Mouse (Mus musculus): ENCODE measurements around the gene Mtr. TPM values are rescaled to one million over a fixed set of nuclear protein-coding genes. Genes with fewer than 3 reads are reported as not detected.
A peak's percentile ranks its signal among the peaks of the same experiment; 100 is the strongest.

The Mtr gene
- polyA plus RNA-seq, 1 experiment from 2014 or later, result 3.2 TPM

DNA sequence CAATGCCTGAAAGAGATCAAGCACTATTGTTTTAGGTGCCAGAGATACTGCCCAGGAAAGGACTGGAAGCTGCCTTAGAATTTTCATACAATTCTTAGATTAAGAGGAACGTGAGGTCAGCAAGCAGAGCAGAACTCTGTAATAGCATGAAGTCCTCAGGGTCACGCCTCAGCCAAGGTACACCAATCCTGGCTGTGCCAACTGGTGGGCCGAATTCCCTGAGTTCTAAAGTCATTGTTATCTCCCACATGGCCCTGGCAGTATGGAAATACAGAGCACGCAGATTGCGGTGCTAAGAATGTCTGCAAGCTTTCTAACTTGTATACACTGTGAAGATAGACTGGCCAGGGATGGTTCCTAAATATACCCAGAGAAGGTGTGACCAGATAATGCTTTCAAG, 43.0 kb downstream of the Mtr start:
- peaks cover 2% of the 10 kb centered on the region for H3K36me3 ChIP-seq (ENCODE audit: control insufficient read depth, insufficient read depth, low read length)
- ATAC-seq, result no peak
- H3K27me3 ChIP-seq (ENCODE audit: control insufficient read depth, insufficient read depth, low read depth, low read length), result no peaks in the 10 kb centered on the region
- no peaks in the 10 kb centered on the region for H3K4me1 ChIP-seq (ENCODE audit: control insufficient read depth, insufficient read depth, low read length)
- H3K4me2 ChIP-seq (ENCODE audit: low read length), result no peak overlapping the region
- WGBS, result 83% methylated on average over 5 of the region's 5 CpGs
- H3K4me3 ChIP-seq (ENCODE audit: low read depth, low read length), result no peak overlapping the region
- no peaks in the 10 kb centered on the region for H3K9me3 ChIP-seq (replicated peaks; ENCODE audit: control insufficient read depth, low read length, poor library complexity, severe bottlenecking)
- no peak overlapping the region for H3K27ac ChIP-seq (ENCODE audit: low read length)
- no peak overlapping the region for H3K9ac ChIP-seq (ENCODE audit: low read depth, low read length)

DNA sequence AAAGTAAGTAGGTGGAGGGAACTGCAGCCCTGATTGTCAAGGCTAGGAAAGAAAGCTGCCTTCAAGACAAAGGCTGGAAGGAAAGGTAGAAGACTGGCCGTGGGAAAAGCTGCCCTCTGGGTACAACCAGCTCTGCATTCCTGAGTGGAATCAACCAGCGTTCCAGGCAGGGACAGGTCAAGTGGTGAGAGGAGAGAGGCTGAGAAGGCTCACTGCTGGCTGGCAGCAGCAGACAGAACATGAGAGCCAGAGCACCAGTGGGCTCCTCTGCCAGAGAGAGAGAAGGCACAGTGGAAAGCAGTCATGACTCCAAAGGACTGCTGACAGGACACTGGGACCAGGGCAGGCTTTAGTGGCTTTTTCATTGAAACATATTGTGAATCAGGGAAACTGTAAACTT, 46.9 kb downstream of the Mtr start:
- Histone ChIP-seq H3K4me1 (ENCODE audit: control insufficient read depth, insufficient read depth, low read length) (no peaks in the 10 kb centered on the region), H3K4me3 (ENCODE audit: low read depth, low read length) (no peak overlapping the region), H3K36me3 (ENCODE audit: control insufficient read depth, insufficient read depth, low read length) (peaks cover 3% of the 10 kb centered on the region), H3K27me3 (ENCODE audit: control insufficient read depth, insufficient read depth, low read depth, low read length) (no peaks in the 10 kb centered on the region), H3K9ac (ENCODE audit: low read depth, low read length) (no peak overlapping the region), H3K9me3 (replicated peaks; ENCODE audit: control insufficient read depth, low read length, poor library complexity, severe bottlenecking) (no peaks in the 10 kb centered on the region), H3K4me2 (ENCODE audit: low read length) (no peak overlapping the region), H3K27ac (ENCODE audit: low read length) (no peak overlapping the region)
- 70% methylated on average over 2 of the region's 2 CpGs for WGBS
- ATAC-seq, result no peak

DNA sequence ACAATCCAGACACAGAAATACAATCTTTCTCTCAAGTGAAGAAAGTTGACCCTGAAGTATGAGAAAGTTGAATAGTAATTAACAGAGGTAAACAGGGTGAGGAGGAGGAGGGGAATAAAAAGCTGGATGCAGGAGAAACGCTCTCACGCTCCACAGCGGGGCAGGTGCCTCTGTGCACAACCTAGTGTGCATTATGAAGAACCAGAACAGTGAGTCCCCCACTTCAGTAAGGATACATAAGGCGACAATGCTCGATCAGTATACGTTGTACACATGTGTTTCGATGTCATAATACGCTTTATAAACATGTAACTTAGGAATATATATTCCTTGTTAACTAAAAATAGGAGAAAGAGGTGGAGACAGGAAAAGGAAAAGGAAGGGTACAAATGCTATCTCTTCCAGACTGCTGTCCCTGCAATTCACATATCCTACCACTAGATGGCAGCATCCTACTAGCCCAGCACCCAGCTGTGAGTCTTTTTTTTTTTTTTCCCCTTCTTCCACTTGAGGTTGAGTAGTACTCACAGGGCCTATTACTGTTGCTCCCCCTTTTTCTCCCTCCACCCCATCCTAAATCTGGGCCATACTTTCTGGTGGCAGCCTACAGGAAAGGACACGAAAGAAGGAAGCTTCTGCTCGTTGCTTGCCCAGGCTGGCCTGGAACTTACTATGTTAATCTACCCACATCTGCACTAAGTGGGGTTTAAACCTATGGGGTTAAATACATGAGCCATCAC, 47.7 kb downstream of the Mtr start:
- ATAC-seq, result no peak
- peaks cover 3% of the 10 kb centered on the region; the same call in 1 of the 2 replicates for H3K36me3 ChIP-seq (ENCODE audit: control insufficient read depth, insufficient read depth, low read length)
- H3K9me3 ChIP-seq (replicated peaks; ENCODE audit: control insufficient read depth, low read length, poor library complexity, severe bottlenecking), result no peaks in the 10 kb centered on the region
- no peak overlapping the region for H3K27ac ChIP-seq (ENCODE audit: low read length)
- 81% methylated on average over 10 of the region's 10 CpGs for WGBS
- no peak overlapping the region for H3K4me3 ChIP-seq (ENCODE audit: low read depth, low read length)
- no peaks in the 10 kb centered on the region for H3K4me1 ChIP-seq (ENCODE audit: control insufficient read depth, insufficient read depth, low read length)
- no peak overlapping the region for H3K9ac ChIP-seq (ENCODE audit: low read depth, low read length)
- H3K27me3 ChIP-seq (ENCODE audit: control insufficient read depth, insufficient read depth, low read depth, low read length), result no peaks in the 10 kb centered on the region
- no peak overlapping the region for H3K4me2 ChIP-seq (ENCODE audit: low read length)

DNA sequence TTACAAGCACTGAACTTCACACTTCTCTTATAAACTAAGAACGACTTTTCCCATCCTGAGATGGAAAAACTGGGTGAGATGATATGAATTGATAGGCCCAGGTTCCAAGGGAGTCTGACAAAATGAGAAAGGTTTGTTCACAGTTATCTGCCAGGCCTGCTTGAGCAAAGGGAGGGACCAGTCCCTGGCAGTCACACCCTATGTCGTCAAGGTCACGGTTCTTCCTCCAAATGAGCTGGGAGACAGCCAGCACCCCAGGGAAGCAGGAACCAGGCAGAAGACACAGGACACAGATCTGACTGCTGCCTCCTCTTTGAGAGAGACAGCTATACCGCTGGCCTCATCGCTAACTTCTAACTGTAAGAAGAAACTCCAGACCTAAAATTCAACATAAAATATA, 57.5 kb downstream of the Mtr start:
- no peak overlapping the region for H3K4me3 ChIP-seq (ENCODE audit: low read depth, low read length)

DNA sequence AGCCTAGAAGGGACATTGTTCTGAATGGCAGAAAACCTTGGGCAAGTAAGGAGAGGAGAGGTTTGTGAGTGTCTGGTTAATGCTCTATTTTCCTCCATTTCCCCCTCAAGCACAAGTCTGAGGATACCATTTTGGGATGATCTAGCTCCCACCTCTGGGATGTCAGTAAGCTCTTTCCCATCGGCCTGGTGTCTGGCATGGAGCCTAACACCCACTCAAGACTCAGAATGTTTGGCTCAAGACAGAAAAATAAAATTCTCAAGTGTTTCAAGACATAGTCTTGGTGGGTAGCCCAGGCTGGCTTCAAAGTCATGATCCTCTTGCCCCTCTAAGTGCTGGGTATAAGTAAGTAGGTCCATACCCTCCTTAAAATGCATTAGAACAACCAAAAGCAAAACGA, 59.4 kb downstream of the Mtr start:
- H3K27ac ChIP-seq (ENCODE audit: low read length), result no peak overlapping the region
- 0 out of 2 replicates have a peak, but pooled peaks cover 5% of the 10 kb centered on the region for H3K36me3 ChIP-seq (ENCODE audit: control insufficient read depth, insufficient read depth, low read length)
- WGBS, result 95% methylated on average over 2 of the region's 2 CpGs
- H3K4me2 ChIP-seq (ENCODE audit: low read length), result no peak overlapping the region
- no peak for ATAC-seq
- H3K9ac ChIP-seq (ENCODE audit: low read depth, low read length), result no peak overlapping the region
- H3K4me3 ChIP-seq (ENCODE audit: low read depth, low read length), result no peak overlapping the region
- H3K27me3 ChIP-seq (ENCODE audit: control insufficient read depth, insufficient read depth, low read depth, low read length), result no peaks in the 10 kb centered on the region
- H3K4me1 ChIP-seq (ENCODE audit: control insufficient read depth, insufficient read depth, low read length), result no peaks in the 10 kb centered on the region
- H3K9me3 ChIP-seq (replicated peaks; ENCODE audit: control insufficient read depth, low read length, poor library complexity, severe bottlenecking), result no peaks in the 10 kb centered on the region

More for the DNA sequence above, 57.5 kb downstream of the Mtr start:
- no peak overlapping the region for H3K4me2 ChIP-seq (ENCODE audit: low read length)
- H3K27me3 ChIP-seq (ENCODE audit: control insufficient read depth, insufficient read depth, low read depth, low read length), result no peaks in the 10 kb centered on the region
- no peaks in the 10 kb centered on the region for H3K9me3 ChIP-seq (replicated peaks; ENCODE audit: control insufficient read depth, low read length, poor library complexity, severe bottlenecking)
- no peak overlapping the region for H3K9ac ChIP-seq (ENCODE audit: low read depth, low read length)
- no peak for ATAC-seq
- H3K36me3 ChIP-seq (ENCODE audit: control insufficient read depth, insufficient read depth, low read length), result 0 out of 2 replicates have a peak, but pooled peaks cover 5% of the 10 kb centered on the region
- WGBS, result 86% methylated on average over 5 of the region's 5 CpGs
- H3K27ac ChIP-seq (ENCODE audit: low read length), result no peak overlapping the region
- no peaks in the 10 kb centered on the region for H3K4me1 ChIP-seq (ENCODE audit: control insufficient read depth, insufficient read depth, low read length)

DNA sequence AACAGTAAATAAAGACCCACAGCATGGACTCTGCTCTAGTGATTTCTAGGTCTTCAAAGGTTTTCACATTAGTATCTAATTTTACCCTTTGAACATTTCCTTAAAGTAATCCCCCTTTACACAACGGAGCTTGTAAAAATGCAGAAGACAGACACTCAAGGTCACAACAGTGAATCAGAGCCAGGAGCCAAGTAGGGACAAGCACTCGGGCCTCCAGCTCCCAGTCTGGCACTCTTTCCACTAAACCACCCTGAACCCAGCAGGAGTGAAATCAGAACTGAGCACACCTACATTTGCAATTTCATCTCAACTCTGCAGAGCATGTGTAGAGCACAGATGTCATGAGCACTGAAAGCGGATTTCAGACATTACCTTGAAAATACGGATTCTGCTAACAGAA, 61.1 kb downstream of the Mtr start:
- 92% methylated on average over 4 of the region's 4 CpGs for WGBS
- Histone ChIP-seq H3K36me3 (ENCODE audit: control insufficient read depth, insufficient read depth, low read length) (0 out of 2 replicates have a peak, but pooled peaks cover 5% of the 10 kb centered on the region), H3K27ac (ENCODE audit: low read length) (no peak overlapping the region), H3K4me2 (ENCODE audit: low read length) (no peak overlapping the region), H3K4me3 (ENCODE audit: low read depth, low read length) (no peak overlapping the region), H3K27me3 (ENCODE audit: control insufficient read depth, insufficient read depth, low read depth, low read length) (no peaks in the 10 kb centered on the region), H3K9me3 (replicated peaks; ENCODE audit: control insufficient read depth, low read length, poor library complexity, severe bottlenecking) (no peaks in the 10 kb centered on the region), H3K9ac (ENCODE audit: low read depth, low read length) (no peak overlapping the region), H3K4me1 (ENCODE audit: control insufficient read depth, insufficient read depth, low read length) (no peaks in the 10 kb centered on the region)
- ATAC-seq, result no peak

DNA sequence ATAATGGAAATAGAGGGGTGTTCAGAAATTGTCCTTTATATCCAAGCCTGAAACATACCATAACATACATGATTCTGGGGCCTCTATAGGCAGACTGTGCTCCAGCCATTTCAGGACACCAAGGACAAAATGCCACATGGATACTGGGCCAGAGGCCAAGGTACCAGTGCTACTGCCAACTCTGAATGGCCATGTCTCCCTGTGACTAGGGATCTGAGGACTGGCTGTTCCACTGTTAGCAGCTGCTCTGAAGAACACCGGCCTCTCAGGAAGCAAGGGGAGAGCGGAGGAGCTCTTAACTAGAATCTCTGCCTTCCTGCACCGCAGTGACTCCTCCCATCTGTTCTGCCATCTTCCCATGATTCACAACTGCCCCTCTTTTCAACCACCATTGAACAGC, 61.9 kb downstream of the Mtr start:
- H3K4me3 ChIP-seq (ENCODE audit: low read depth, low read length), result no peak overlapping the region
- 85% methylated on average over 3 of the region's 3 CpGs for WGBS
- H3K36me3 ChIP-seq (ENCODE audit: control insufficient read depth, insufficient read depth, low read length), result 0 out of 2 replicates have a peak, but pooled peaks cover 5% of the 10 kb centered on the region
- no peaks in the 10 kb centered on the region for H3K4me1 ChIP-seq (ENCODE audit: control insufficient read depth, insufficient read depth, low read length)
- H3K9me3 ChIP-seq (replicated peaks; ENCODE audit: control insufficient read depth, low read length, poor library complexity, severe bottlenecking), result no peaks in the 10 kb centered on the region
- H3K4me2 ChIP-seq (ENCODE audit: low read length), result no peak overlapping the region
- no peak overlapping the region for H3K27ac ChIP-seq (ENCODE audit: low read length)
- H3K9ac ChIP-seq (ENCODE audit: low read depth, low read length), result no peak overlapping the region
- H3K27me3 ChIP-seq (ENCODE audit: control insufficient read depth, insufficient read depth, low read depth, low read length), result no peaks in the 10 kb centered on the region
- ATAC-seq, result peak; percentile 36; the same call in 1 of the 2 replicates

DNA sequence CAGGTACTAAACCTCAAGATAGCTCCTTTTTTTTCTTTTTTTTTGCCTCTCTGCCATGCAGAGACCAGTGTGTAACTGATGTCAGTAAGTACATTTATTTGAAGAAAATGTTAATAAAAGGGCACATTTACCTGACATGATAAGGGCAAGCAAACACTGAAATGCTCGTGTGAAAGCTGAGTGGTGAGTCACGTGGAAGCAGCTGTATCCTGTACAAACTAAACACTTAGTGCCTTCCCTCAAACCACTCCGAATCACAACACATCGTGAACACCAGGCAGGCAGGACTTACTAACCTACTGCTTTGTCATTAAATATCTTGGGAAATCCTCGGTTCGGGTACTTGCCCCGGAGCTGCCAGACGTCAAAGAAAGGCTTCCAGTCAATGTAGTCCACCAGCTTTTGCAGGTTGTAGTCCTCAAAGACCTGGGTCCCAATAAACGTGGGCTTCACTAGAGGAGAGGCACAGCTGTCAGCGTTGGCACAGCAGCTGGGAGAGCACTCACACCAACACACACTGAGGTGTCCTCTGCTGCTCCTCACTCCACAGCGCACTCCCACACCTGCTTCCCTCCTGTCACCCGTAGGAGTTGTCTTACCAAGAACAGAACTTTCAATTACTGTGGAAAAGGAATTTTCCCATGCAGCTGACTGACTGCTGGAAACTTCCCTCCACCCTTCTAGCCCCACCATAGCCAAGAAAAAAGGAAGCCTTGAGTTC, 62.8 kb downstream of the Mtr start:
- no peak overlapping the region for H3K4me3 ChIP-seq (ENCODE audit: low read depth, low read length)
- H3K9me3 ChIP-seq (replicated peaks; ENCODE audit: control insufficient read depth, low read length, poor library complexity, severe bottlenecking), result no peaks in the 10 kb centered on the region
- 0 out of 2 replicates have a peak, but pooled peaks cover 5% of the 10 kb centered on the region for H3K36me3 ChIP-seq (ENCODE audit: control insufficient read depth, insufficient read depth, low read length)
- no peak overlapping the region for H3K9ac ChIP-seq (ENCODE audit: low read depth, low read length)
- H3K4me1 ChIP-seq (ENCODE audit: control insufficient read depth, insufficient read depth, low read length), result no peaks in the 10 kb centered on the region
- H3K27me3 ChIP-seq (ENCODE audit: control insufficient read depth, insufficient read depth, low read depth, low read length), result no peaks in the 10 kb centered on the region
- H3K4me2 ChIP-seq (ENCODE audit: low read length), result no peak overlapping the region
- WGBS, result 92% methylated on average over 12 of the region's 12 CpGs
- H3K27ac ChIP-seq (ENCODE audit: low read length), result no peak overlapping the region
- ATAC-seq, result no peak

DNA sequence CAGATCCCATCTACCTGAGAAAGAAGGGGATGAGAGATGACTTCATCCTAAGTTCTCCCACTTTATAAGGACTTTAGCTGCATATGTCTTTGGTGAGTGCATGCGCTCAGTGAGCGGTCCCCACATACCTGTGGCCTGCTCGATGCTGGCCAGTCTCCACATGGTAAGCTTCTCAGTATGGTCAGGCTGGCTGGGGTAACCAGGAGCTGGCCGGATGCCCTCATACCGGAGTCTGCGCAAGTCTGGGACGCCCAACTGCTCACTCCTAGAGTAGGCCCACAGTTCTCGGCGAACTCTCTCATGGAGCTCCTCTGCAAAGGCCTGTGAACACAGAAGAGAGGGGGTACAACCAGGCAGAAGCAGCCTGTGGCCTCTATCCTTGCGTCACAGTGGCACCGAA, 68.7 kb downstream of the Mtr start:
- 98% methylated on average over 11 of the region's 11 CpGs for WGBS
- H3K4me1 ChIP-seq (ENCODE audit: control insufficient read depth, insufficient read depth, low read length), result no peaks in the 10 kb centered on the region
- ATAC-seq, result no peak
- peaks cover 4% of the 10 kb centered on the region; the same call in 1 of the 2 replicates for H3K36me3 ChIP-seq (ENCODE audit: control insufficient read depth, insufficient read depth, low read length)
- no peak overlapping the region for H3K4me3 ChIP-seq (ENCODE audit: low read depth, low read length)
- H3K9ac ChIP-seq (ENCODE audit: low read depth, low read length), result no peak overlapping the region
- H3K4me2 ChIP-seq (ENCODE audit: low read length), result no peak overlapping the region
- H3K27me3 ChIP-seq (ENCODE audit: control insufficient read depth, insufficient read depth, low read depth, low read length), result no peaks in the 10 kb centered on the region
- no peak overlapping the region for H3K27ac ChIP-seq (ENCODE audit: low read length)
- no peaks in the 10 kb centered on the region for H3K9me3 ChIP-seq (replicated peaks; ENCODE audit: control insufficient read depth, low read length, poor library complexity, severe bottlenecking)

All from midbrain, embryonic 16.5 days (tissue).